Comparison of ENCODE assay signal across 28 mouse cellular contexts in genomic region chr9:87741599-87741998, GRCm38 (mm10). TPM values are rescaled to one million over a fixed set of nuclear protein-coding genes. Genes with fewer than 3 reads are reported as not detected.
"Had no signal": no experiment of that assay in that cellular context is flagged by ENCODE, and none has a peak within 500 bp of the region (broad histone marks: within the 10 kb centered on the region; RNA-seq: fewer than 3 reads in every experiment).

No protein-coding gene starts in this region.

- H3K4me2 ChIP-seq: embryonic facial prominence, embryonic 12.5 days; embryonic facial prominence, embryonic 13.5 days; embryonic facial prominence, embryonic 15.5 days; forebrain, embryonic 12.5 days; forebrain, embryonic 13.5 days; forebrain, embryonic 15.5 days had no signal

- H3K36me3 ChIP-seq: embryonic facial prominence, embryonic 12.5 days; embryonic facial prominence, embryonic 13.5 days; embryonic facial prominence, embryonic 15.5 days; forebrain, embryonic 10.5 days; forebrain, embryonic 12.5 days; forebrain, embryonic 15.5 days had no signal

- DNase-seq: cerebellum, adult 18-20 months; cerebellum, adult 2 months; cerebellum, adult 8-10 months; cerebellum, adult 9-10 months; cerebellum, adult 9-11 months; cerebellum, postnatal 10 days; cerebellum, postnatal 14 days; cerebellum, postnatal 25 days; cerebellum, postnatal 36 days; embryo, embryonic 11 days; forebrain, postnatal 0 days; gastrocnemius, adult 2 months; gastrocnemius, postnatal 10 days; gastrocnemius, postnatal 14 days; gastrocnemius, postnatal 25 days; gastrocnemius, postnatal 36 days; heart, adult 18-20 months; heart, adult 2 months had no signal

- H3K4me3 ChIP-seq: embryonic facial prominence, embryonic 12.5 days; embryonic facial prominence, embryonic 13.5 days; embryonic facial prominence, embryonic 15.5 days; erythroblast, embryonic 14.5 days; forebrain, embryonic 10.5 days; forebrain, embryonic 12.5 days; forebrain, embryonic 13.5 days; forebrain, embryonic 15.5 days; gastrocnemius, adult 2 months; heart, adult 2 months had no signal

- H3K9ac ChIP-seq: embryonic facial prominence, embryonic 12.5 days; embryonic facial prominence, embryonic 13.5 days; embryonic facial prominence, embryonic 15.5 days; forebrain, embryonic 12.5 days; forebrain, embryonic 13.5 days; forebrain, embryonic 15.5 days; forebrain, postnatal 0 days had no signal

- H3K9me3 ChIP-seq: embryonic facial prominence, embryonic 12.5 days; embryonic facial prominence, embryonic 13.5 days; embryonic facial prominence, embryonic 15.5 days; forebrain, embryonic 10.5 days; forebrain, embryonic 12.5 days; forebrain, embryonic 13.5 days; forebrain, embryonic 15.5 days had no signal

- H3K27ac ChIP-seq: embryonic facial prominence, embryonic 12.5 days; embryonic facial prominence, embryonic 13.5 days; embryonic facial prominence, embryonic 15.5 days; forebrain, embryonic 10.5 days; forebrain, embryonic 12.5 days; forebrain, embryonic 13.5 days; forebrain, embryonic 15.5 days; gastrocnemius, adult 2 months; heart, adult 2 months had no signal

RNA-seq across cellular contexts. Expression of gene Tbx18, which starts 10.5 kb away (rescaled TPM):
- total RNA-seq: common myeloid progenitor, adult 5-6 weeks; granulocyte monocyte progenitor cell, adult 5-6 weeks had no signal
- polyA plus RNA-seq: erythroblast, embryonic 14.5 days had no signal
